Mouse (Mus musculus) granulocyte monocyte progenitor cell, adult 5-6 weeks (primary cell): ENCODE measurements around the gene Bub1. TPM values are rescaled to one million over a fixed set of nuclear protein-coding genes. Genes with fewer than 3 reads are reported as not detected.

ENCODE experiments used
- ATAC-seq: replicated peaks from 2 replicates; pipeline ENCODE4 v1.8.0; 2016; ENCODE audit warnings: mild to moderate bottlenecking, moderate TSS enrichment, inconsistent platforms; ENCODE audit not compliant: poor library complexity, severe bottlenecking
- total RNA-seq, 2 experiments: library from RNA; stranded (forward) in 1 of 2; stranded (reverse) in 1 of 2; fragments of 200-712, 200-1000 nt in 1 of 2; fragments of >200 nt in 1 of 2; fragmentation: Nextera tagmentation in 1 of 2; gene quantifications; 2 replicates each; pipeline ENCODE4 v1.2.3; 2014 to 2017

Bub1 gene
- total RNA-seq, 2 experiments from 2014 or later: 56.1 to 61.3 TPM

- no peak for ATAC-seq
Observed at GRCm38 (mm10) chr2:127778451-127778850, 53.2 kb downstream of the Bub1 start.

- ATAC-seq: no peak
Observed at GRCm38 (mm10) chr2:127775013-127775412, 56.7 kb downstream of the Bub1 start.

GRCm38 (mm10) chr2:127774578-127774941 is 57.1 kb downstream of the Bub1 start:
- no peak for ATAC-seq

- no peak for ATAC-seq
Observed at GRCm38 (mm10) chr2:127773938-127774577, 57.6 kb downstream of the Bub1 start.

- no peak for ATAC-seq
Observed at GRCm38 (mm10) chr2:127761587-127761986, 70.1 kb downstream of the Bub1 start.

- no peak for ATAC-seq
Observed at GRCm38 (mm10) chr2:127760429-127761000, 71.2 kb downstream of the Bub1 start.

GRCm38 (mm10) chr2:127760014-127760413 is 71.7 kb downstream of the Bub1 start:
- peak; percentile 50; the same call in 1 of the 2 replicates for ATAC-seq

- ATAC-seq: no peak
Observed at GRCm38 (mm10) chr2:127759157-127759880, 72.3 kb downstream of the Bub1 start.

GRCm38 (mm10) chr2:127757171-127757570 is 74.5 kb downstream of the Bub1 start:
- ATAC-seq: no peak

- ATAC-seq: no peak
Observed at GRCm38 (mm10) chr2:127754113-127754512, 77.6 kb downstream of the Bub1 start.

- no peak for ATAC-seq
Observed at GRCm38 (mm10) chr2:127751849-127752610, 79.6 kb downstream of the Bub1 start.

Other genes starting within 250 kb of the Bub1 start
- gene Zfp661, start 244.8 kb downstream of the Bub1 start, total RNA-seq (2014; fragmentation: Nextera tagmentation): 4.0 and 5.8 TPM in 2 replicates
- 4.4 and 5.2 TPM in 2 replicates for gene Zfp661, start 244.8 kb downstream of the Bub1 start, total RNA-seq (2017)
- 45.4 and 54.2 TPM in 2 replicates for gene Mrps5, start 244.6 kb downstream of the Bub1 start, total RNA-seq (2014; fragmentation: Nextera tagmentation)
- gene Mrps5, start 244.6 kb downstream of the Bub1 start, total RNA-seq (2017): 137 and 187 TPM in 2 replicates
- not detected in 2 replicates for gene Mal, start 175.2 kb downstream of the Bub1 start, total RNA-seq (2014; fragmentation: Nextera tagmentation)
- gene Mal, start 175.2 kb downstream of the Bub1 start, total RNA-seq (2017): not detected in 2 replicates
- gene Mall, start 101.9 kb downstream of the Bub1 start, total RNA-seq (2014; fragmentation: Nextera tagmentation): not detected in 2 replicates
- not detected in 2 replicates for gene Mall, start 101.9 kb downstream of the Bub1 start, total RNA-seq (2017)
- gene Nphp1, start 43.0 kb downstream of the Bub1 start, total RNA-seq (2014; fragmentation: Nextera tagmentation): 14.8 and 16.3 TPM in 2 replicates
- 12.0 and 14.8 TPM in 2 replicates for gene Nphp1, start 43.0 kb downstream of the Bub1 start, total RNA-seq (2017)
- 27.5 and 38.7 TPM in 2 replicates for gene Mtln, start 39.4 kb downstream of the Bub1 start, total RNA-seq (2014; fragmentation: Nextera tagmentation)
- gene Mtln, start 39.4 kb downstream of the Bub1 start, total RNA-seq (2017): 38.6 and 44.3 TPM in 2 replicates
- gene Acoxl, start 7.0 kb upstream of the Bub1 start, total RNA-seq (2014; fragmentation: Nextera tagmentation): not detected in 2 replicates
- 0.17 TPM in 1 of 2 replicates, not detected in the other for gene Acoxl, start 7.0 kb upstream of the Bub1 start, total RNA-seq (2017)